Mouse (Mus musculus) MEL (cell line): ENCODE measurements around the gene Fkbp15. TPM values are rescaled to one million over a fixed set of nuclear protein-coding genes. Genes with fewer than 3 reads are reported as not detected.

Source experiments
- DNase-seq: peaks from one replicate; pipeline ENCODE4 v3.0.0; 2011; ENCODE audit warnings: low read depth, low spot score
- H3K27ac ChIP-seq: 2 replicates; pipeline ENCODE4 v1.5.1; 2012; ENCODE audit warnings: low read depth, mild to moderate bottlenecking, control low read depth, low read length, moderate library complexity; ENCODE audit not compliant: control insufficient read depth
- H3K27me3 ChIP-seq, 2 experiments: fragments of 150-350 bp in 1 of 2; sonication (generic) in 1 of 2; 2 replicates each; pipeline ENCODE4 v1.6.1; 2012; ENCODE audit warnings: low read length in 2 of 2, mild to moderate bottlenecking in 2 of 2, improper control_type of control experiment in 1 of 2, moderate library complexity in 1 of 2; ENCODE audit not compliant: insufficient read depth in 2 of 2, control insufficient read depth in 1 of 2
- H3K36me3 ChIP-seq, 2 experiments: 2 replicates each; pipeline ENCODE4 v1.6.1; 2012 to 2014; ENCODE audit warnings: low read length in 2 of 2, improper control_type of control experiment in 1 of 2, inconsistent platforms in 1 of 2, mild to moderate bottlenecking in 1 of 2; ENCODE audit not compliant: insufficient read depth in 2 of 2, control insufficient read depth in 1 of 2
- H3K4me1 ChIP-seq, 2 experiments: fragments of 150-350 bp in 1 of 2; sonication (generic) in 1 of 2; 2 replicates each; pipeline ENCODE4 v1.6.1; 2012; ENCODE audit warnings: low read length in 2 of 2, improper control_type of control experiment in 1 of 2, mild to moderate bottlenecking in 1 of 2; ENCODE audit not compliant: insufficient read depth in 2 of 2, control insufficient read depth in 1 of 2
- H3K4me3 ChIP-seq, 2 experiments: fragments of 150-350 bp in 1 of 2; sonication (generic) in 1 of 2; 2 replicates each; pipeline ENCODE4 v1.5.1; 2012; ENCODE audit warnings: low read depth in 2 of 2, low read length in 2 of 2, mild to moderate bottlenecking in 2 of 2, moderate library complexity in 2 of 2, control low read depth in 1 of 2, improper control_type of control experiment in 1 of 2; ENCODE audit not compliant: control insufficient read depth in 1 of 2, insufficient read depth in 1 of 2
- H3K79me2 ChIP-seq: 2 replicates; pipeline ENCODE4 v1.6.1; 2012; ENCODE audit warnings: mild to moderate bottlenecking, low read length, moderate library complexity; ENCODE audit not compliant: control insufficient read depth, poor library complexity, insufficient read depth
- H3K9ac ChIP-seq: 2 replicates; pipeline ENCODE4 v1.6.1; 2012; ENCODE audit warnings: low read depth, mild to moderate bottlenecking, control low read depth, low read length, moderate library complexity; ENCODE audit not compliant: control insufficient read depth, poor library complexity, severe bottlenecking
- H3K9me3 ChIP-seq: fragments of 150-350 bp; sonication (generic); replicated peaks from 2 replicates; pipeline ENCODE4 v1.6.1; 2012; ENCODE audit warnings: mild to moderate bottlenecking, low read length, improper control_type of control experiment, moderate library complexity; ENCODE audit not compliant: insufficient read depth
- BHLHE40 ChIP-seq: IDR thresholded peaks from 2 replicates; pipeline ENCODE4 v1.6.1; 2012; ENCODE audit warnings: low read depth, mild to moderate bottlenecking, inconsistent platforms, low read length, improper control_type of control experiment, borderline replicate concordance
- CHD1 ChIP-seq: IDR thresholded peaks from 2 replicates; pipeline ENCODE4 v1.6.1; 2012; ENCODE audit warnings: low read depth, mild to moderate bottlenecking, inconsistent platforms, low read length, improper control_type of control experiment
- CHD2 ChIP-seq: IDR thresholded peaks from 2 replicates; pipeline ENCODE4 v1.6.1; 2011; ENCODE audit warnings: low read length, improper control_type of control experiment
- CTCF ChIP-seq, 3 experiments: IDR thresholded peaks in 2 of 3; conservative IDR thresholded peaks in 1 of 3; 2 replicates each; pipeline ENCODE4 v1.5.1; 2011 to 2012; ENCODE audit warnings: low read length in 3 of 3, low read depth in 2 of 3, mild to moderate bottlenecking in 2 of 3, improper control_type of control experiment in 1 of 3, inconsistent platforms in 1 of 3, mixed read lengths in 1 of 3, moderate library complexity in 1 of 3; ENCODE audit not compliant: control insufficient read depth in 1 of 3, insufficient read depth in 1 of 3, poor library complexity in 1 of 3, severe bottlenecking in 1 of 3
- EP300 ChIP-seq, 2 experiments: IDR thresholded peaks; 2 replicates each; pipeline ENCODE4 v1.6.1; 2011; ENCODE audit warnings: improper control_type of control experiment in 2 of 2, low read length in 2 of 2, low read depth in 1 of 2, mild to moderate bottlenecking in 1 of 2
- ETS1 ChIP-seq: IDR thresholded peaks from 2 replicates; pipeline ENCODE4 v1.6.1; 2012; ENCODE audit warnings: low read depth, mild to moderate bottlenecking, inconsistent platforms, low read length, improper control_type of control experiment, moderate library complexity
- GABPA ChIP-seq: IDR thresholded peaks from 2 replicates; pipeline ENCODE4 v1.6.1; 2012; ENCODE audit warnings: low read depth, mild to moderate bottlenecking, inconsistent platforms, low read length, improper control_type of control experiment, moderate library complexity
- KAT2A ChIP-seq: conservative IDR thresholded peaks from 2 replicates; pipeline ENCODE4 v1.6.1; 2012; ENCODE audit warnings: low read depth, low read length, improper control_type of control experiment, inconsistent platforms
- MAFK ChIP-seq: IDR thresholded peaks from 2 replicates; pipeline ENCODE4 v1.6.1; 2011; ENCODE audit warnings: low read depth, mild to moderate bottlenecking, low read length, improper control_type of control experiment, borderline replicate concordance
- MXI1 ChIP-seq: IDR thresholded peaks from 2 replicates; pipeline ENCODE4 v1.6.1; 2011; ENCODE audit warnings: mild to moderate bottlenecking, low read depth, low read length, improper control_type of control experiment
- MYB ChIP-seq: IDR thresholded peaks from 2 replicates; pipeline ENCODE4 v1.6.1; 2011; ENCODE audit warnings: mild to moderate bottlenecking, low read depth, low read length, improper control_type of control experiment
- MYC ChIP-seq: IDR thresholded peaks from 2 replicates; pipeline ENCODE4 v1.6.1; 2011; ENCODE audit warnings: low read depth, mild to moderate bottlenecking, low read length, improper control_type of control experiment, moderate library complexity
- NELFE ChIP-seq: IDR thresholded peaks from 2 replicates; pipeline ENCODE4 v1.6.1; 2011; ENCODE audit warnings: low read depth, low read length, improper control_type of control experiment
- NRF1 ChIP-seq: IDR thresholded peaks from 2 replicates; pipeline ENCODE4 v1.6.1; 2014; ENCODE audit warnings: low read depth, mild to moderate bottlenecking, inconsistent platforms, low read length, improper control_type of control experiment, moderate library complexity; ENCODE audit not compliant: poor library complexity, insufficient read depth, severe bottlenecking
- POLR2A ChIP-seq, 2 experiments: IDR thresholded peaks; 2 replicates each; pipeline ENCODE4 v1.6.1; 2011 to 2012; ENCODE audit warnings: low read length in 2 of 2, mild to moderate bottlenecking in 2 of 2, control low read depth in 1 of 2, improper control_type of control experiment in 1 of 2, low read depth in 1 of 2, moderate library complexity in 1 of 2; ENCODE audit not compliant: control insufficient read depth in 1 of 2, insufficient read depth in 1 of 2, poor library complexity in 1 of 2
- POLR2AphosphoS2 ChIP-seq: IDR thresholded peaks from 2 replicates; pipeline ENCODE4 v1.6.1; 2011; ENCODE audit warnings: low read length, improper control_type of control experiment
- POLR2AphosphoS5 ChIP-seq: IDR thresholded peaks from 2 replicates; pipeline ENCODE4 v1.6.1; 2012; ENCODE audit warnings: low read depth, borderline replicate concordance, mild to moderate bottlenecking, inconsistent platforms, low read length, moderate library complexity, mixed read lengths
- RCOR1 ChIP-seq: IDR thresholded peaks from 2 replicates; pipeline ENCODE4 v1.6.1; 2012; ENCODE audit warnings: low read depth, mild to moderate bottlenecking, inconsistent platforms, low read length, improper control_type of control experiment
- SMC3 ChIP-seq: IDR thresholded peaks from 2 replicates; pipeline ENCODE4 v1.6.1; 2011; ENCODE audit warnings: low read depth, low read length, improper control_type of control experiment
- UBTF ChIP-seq: IDR thresholded peaks from 2 replicates; pipeline ENCODE4 v1.6.1; 2012; ENCODE audit warnings: low read depth, mild to moderate bottlenecking, inconsistent platforms, low read length, improper control_type of control experiment, moderate library complexity, borderline replicate concordance; ENCODE audit not compliant: insufficient read depth
- USF2 ChIP-seq, 2 experiments: IDR thresholded peaks; 2 replicates each; pipeline ENCODE4 v1.6.1; 2011 to 2012; ENCODE audit warnings: improper control_type of control experiment in 2 of 2, low read length in 2 of 2, borderline replicate concordance in 1 of 2, inconsistent platforms in 1 of 2, low read depth in 1 of 2, mild to moderate bottlenecking in 1 of 2; ENCODE audit not compliant: insufficient read depth in 1 of 2
- ZC3H11A ChIP-seq: IDR thresholded peaks from 2 replicates; pipeline ENCODE4 v1.6.1; 2012; ENCODE audit warnings: low read depth, mild to moderate bottlenecking, inconsistent platforms, low read length, improper control_type of control experiment
- ZMIZ1 ChIP-seq: IDR thresholded peaks from 2 replicates; pipeline ENCODE4 v1.6.1; 2012; ENCODE audit warnings: low read depth, mild to moderate bottlenecking, inconsistent platforms, low read length, improper control_type of control experiment, moderate library complexity
- polyA plus RNA-seq, 2 experiments: library from polyadenylated mRNA; stranded (reverse) in 1 of 2; unstranded in 1 of 2; fragments of >175 nt in 1 of 2; fragments of >200 nt in 1 of 2; gene quantifications; 2 replicates each; pipeline versions ENCODE4 v1.2.1 to v1.2.4; 2012; ENCODE audit warnings: low replicate concordance in 2 of 2, low read depth in 1 of 2; ENCODE audit not compliant: insufficient read length in 2 of 2, insufficient read depth in 1 of 2, missing spikeins in 1 of 2
- total RNA-seq: library from RNA; depleted of rRNA; stranded (reverse); fragments of 300-350 nt; gene quantifications from 2 replicates; pipeline ENCODE4 v1.2.3, GENCODE M21; 2012

Fkbp15 gene
- total and polyA plus RNA-seq, 3 experiments: 21.1 to 26.5 TPM; not detected in 1

- H3K9ac ChIP-seq: no peak overlapping the region
- H3K27ac ChIP-seq: no peak overlapping the region
- H3K9me3 ChIP-seq: no peaks in the 10 kb centered on the region
- H3K79me2 ChIP-seq: no peaks in the 10 kb centered on the region
- TF ChIP-seq USF2 (IDR thresholded peaks at IDR 0.05; ENCODE audit: borderline replicate concordance in 1 of 2, insufficient read depth in 1 of 2, low read depth in 1 of 2, low read length in 2 of 2): no peak
- TF ChIP-seq SMC3: no peak
- peak in 1 of 3 experiments; percentile 19; a peak in 2 of 6 replicates for TF ChIP-seq CTCF (IDR thresholded peaks at IDR 0.05 in 2 of 3, conservative IDR thresholded peaks at IDR 0.05 in 1 of 3; ENCODE audit: control insufficient read depth in 1 of 3, insufficient read depth in 1 of 3, low read depth in 2 of 3, low read length in 3 of 3, poor library complexity in 1 of 3, severe bottlenecking in 1 of 3)
- no peak for TF ChIP-seq MXI1
- no peak for TF ChIP-seq CHD1
- no peak overlapping the region for H3K4me3 ChIP-seq
- H3K4me1 ChIP-seq: peaks cover 15 to 18% of the 10 kb centered on the region in 2 experiments
- DNase-seq: no peak
- peaks cover 22 to 28% of the 10 kb centered on the region in 2 experiments for H3K36me3 ChIP-seq
- no peaks in the 10 kb centered on the region for H3K27me3 ChIP-seq
These were observed 28.4 kb downstream of the Fkbp15 start for GRCm38 (mm10) chr4:62331977-62332376.

- TF ChIP-seq ETS1 (0 out of 2 replicates have a peak, but pooled peaks have one; percentile 6), UBTF (no peak), RCOR1 (no peak), BHLHE40 (no peak), EP300 (IDR thresholded peaks at IDR 0.05; ENCODE audit: low read depth in 1 of 2, low read length in 2 of 2) (peak in 1 of 2 experiments; percentile 9; a peak in 2 of 4 replicates), NELFE (no peak)
- no peaks in the 10 kb centered on the region for H3K27me3 ChIP-seq
- H3K9ac ChIP-seq: no peak overlapping the region; the same call in 1 of the 2 replicates
- H3K4me1 ChIP-seq: peaks cover 15 to 18% of the 10 kb centered on the region in 2 experiments
- peak overlapping the region; percentile 77 for H3K27ac ChIP-seq
- H3K4me3 ChIP-seq: no peak overlapping the region
- H3K79me2 ChIP-seq: no peaks in the 10 kb centered on the region
- DNase-seq: peak; percentile 65
- no peaks in the 10 kb centered on the region for H3K9me3 ChIP-seq
- H3K36me3 ChIP-seq: peaks cover 22 to 30% of the 10 kb centered on the region in 2 experiments
These were observed 31.2 kb downstream of the Fkbp15 start for GRCm38 (mm10) chr4:62328941-62329660.

GRCm38 (mm10) chr4:62326111-62326510 lies 34.2 kb downstream of the Fkbp15 start:
- Histone ChIP-seq H3K79me2 (no peaks in the 10 kb centered on the region), H3K9ac (no peak overlapping the region), H3K27me3 (no peaks in the 10 kb centered on the region), H3K36me3 (peaks cover 21 to 22% of the 10 kb centered on the region in 2 experiments), H3K4me1 (peaks cover 15 to 18% of the 10 kb centered on the region in 2 experiments), H3K9me3 (no peaks in the 10 kb centered on the region), H3K27ac (no peak overlapping the region), H3K4me3 (no peak overlapping the region)
- DNase-seq: no peak
- TF ChIP-seq POLR2AphosphoS2 (no peak), RCOR1 (no peak), KAT2A (no peak), MAFK (no peak), MXI1 (no peak), EP300 (IDR thresholded peaks at IDR 0.05; ENCODE audit: low read depth in 1 of 2, low read length in 2 of 2) (no peak), GABPA (no peak), POLR2A (IDR thresholded peaks at IDR 0.05; ENCODE audit: control insufficient read depth in 1 of 2, insufficient read depth in 1 of 2, low read depth in 1 of 2, low read length in 2 of 2, poor library complexity in 1 of 2) (no peak), POLR2AphosphoS5 (no peak), CHD2 (no peak), ZC3H11A (no peak), CTCF (IDR thresholded peaks at IDR 0.05 in 2 of 3, conservative IDR thresholded peaks at IDR 0.05 in 1 of 3; ENCODE audit: control insufficient read depth in 1 of 3, insufficient read depth in 1 of 3, low read depth in 2 of 3, low read length in 3 of 3, poor library complexity in 1 of 3, severe bottlenecking in 1 of 3) (no peak), USF2 (IDR thresholded peaks at IDR 0.05; ENCODE audit: borderline replicate concordance in 1 of 2, insufficient read depth in 1 of 2, low read depth in 1 of 2, low read length in 2 of 2) (no peak), MYB (no peak), NRF1 (no peak), ZMIZ1 (no peak), MYC (no peak)
